Mouse (Mus musculus): ENCODE measurements around the gene Ncaph.

DNA sequence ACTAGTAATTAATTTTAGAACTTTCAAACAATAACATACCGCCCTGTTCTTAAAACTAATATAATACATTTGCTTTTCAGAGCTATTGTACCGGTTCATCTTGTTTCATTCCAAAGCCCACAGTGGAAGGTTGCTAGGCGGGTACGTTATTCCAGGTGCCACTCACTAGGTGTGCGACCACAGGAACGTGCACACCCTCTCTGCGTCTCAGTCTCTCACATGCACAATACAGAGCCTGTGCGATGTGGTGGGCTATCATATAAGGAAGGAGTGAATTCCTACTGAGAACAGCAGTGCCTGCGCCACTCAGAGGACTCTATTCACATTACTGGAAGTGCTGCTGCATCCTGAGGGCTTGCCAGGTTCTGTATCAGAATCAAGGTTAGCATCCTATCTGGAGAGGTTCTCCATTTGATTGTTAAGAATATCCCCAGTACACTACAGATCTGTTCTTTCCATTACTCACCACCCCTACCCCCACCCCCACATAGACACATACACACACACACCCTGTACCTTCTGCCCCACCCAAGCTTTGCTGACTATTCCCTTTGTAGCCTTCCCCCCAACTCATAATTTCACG, 4.2 kb upstream of the Ncaph start:
- no peak for TF ChIP-seq EP300 (IDR thresholded peaks at IDR 0.05; ENCODE audit: low read depth)
- TF ChIP-seq CTCF (IDR thresholded peaks at IDR 0.05; ENCODE audit: low read depth), result no peak

Data from liver, postnatal 0 days (tissue).